ENCODE assay signal across 8 mouse cellular contexts in genomic region chr15:96710352-96711114, GRCm38 (mm10). TPM values are rescaled to one million over a fixed set of nuclear protein-coding genes. Genes with fewer than 3 reads are reported as not detected.
A peak's percentile ranks its signal among the peaks of the same experiment; 100 is the strongest.
DNase-seq lines count a peak whose midpoint lies in the region; ATAC-seq lines count a peak whose summit lies in the region.

No protein-coding gene starts in this region.

- WGBS in neural tube, embryonic 11.5 days: 39% methylated on average over 15 of the region's 15 CpGs
- WGBS in embryonic facial prominence, embryonic 13.5 days: 17% methylated on average over 15 of the region's 15 CpGs
- 26% methylated on average over 15 of the region's 15 CpGs for WGBS in kidney, embryonic 15.5 days
- WGBS in neural tube, embryonic 12.5 days: 43% methylated on average over 15 of the region's 15 CpGs

- H3K27ac ChIP-seq in neural tube, embryonic 11.5 days (ENCODE audit: low read depth, low read length): peak overlapping the region; percentile 93
- H3K27ac ChIP-seq in embryonic facial prominence, embryonic 13.5 days: peak overlapping the region; percentile 99
- H3K27ac ChIP-seq in kidney, embryonic 15.5 days: peak overlapping the region; percentile 99
- H3K27ac ChIP-seq in neural tube, embryonic 12.5 days: no peak overlapping the region

- H3K36me3 ChIP-seq in neural tube, embryonic 11.5 days (ENCODE audit: control insufficient read depth, insufficient read depth, low read length): no peaks in the 10 kb centered on the region
- no peaks in the 10 kb centered on the region for H3K36me3 ChIP-seq in embryonic facial prominence, embryonic 13.5 days
- H3K36me3 ChIP-seq in kidney, embryonic 15.5 days: no peaks in the 10 kb centered on the region
- no peaks in the 10 kb centered on the region for H3K36me3 ChIP-seq in neural tube, embryonic 12.5 days

- H3K4me2 ChIP-seq in neural tube, embryonic 11.5 days (ENCODE audit: low read depth): peak overlapping the region; percentile 83
- H3K4me2 ChIP-seq in embryonic facial prominence, embryonic 13.5 days: peak overlapping the region; percentile 76
- peak overlapping the region; percentile 92 for H3K4me2 ChIP-seq in kidney, embryonic 15.5 days
- peak overlapping the region; percentile 75 for H3K4me2 ChIP-seq in neural tube, embryonic 12.5 days (replicated peaks)

- peak overlapping the region; percentile 89 for H3K9ac ChIP-seq in neural tube, embryonic 11.5 days (ENCODE audit: low read length)
- H3K9ac ChIP-seq in embryonic facial prominence, embryonic 13.5 days: peak overlapping the region; percentile 91
- peak overlapping the region; percentile 85 for H3K9ac ChIP-seq in kidney, embryonic 15.5 days
- peak overlapping the region; percentile 70 for H3K9ac ChIP-seq in neural tube, embryonic 12.5 days

- no peaks in the 10 kb centered on the region for H3K27me3 ChIP-seq in neural tube, embryonic 11.5 days (ENCODE audit: control insufficient read depth, insufficient read depth, low read length)
- no peaks in the 10 kb centered on the region for H3K27me3 ChIP-seq in embryonic facial prominence, embryonic 13.5 days
- H3K27me3 ChIP-seq in kidney, embryonic 15.5 days: no peaks in the 10 kb centered on the region
- H3K27me3 ChIP-seq in neural tube, embryonic 12.5 days (replicated peaks): no peaks in the 10 kb centered on the region

- H3K4me1 ChIP-seq in neural tube, embryonic 11.5 days (ENCODE audit: control insufficient read depth, insufficient read depth, low read length): peaks cover 7% of the 10 kb centered on the region; the same call in 1 of the 2 replicates
- peaks cover 10% of the 10 kb centered on the region for H3K4me1 ChIP-seq in embryonic facial prominence, embryonic 13.5 days
- H3K4me1 ChIP-seq in kidney, embryonic 15.5 days: peaks cover 22% of the 10 kb centered on the region
- peaks cover 4% of the 10 kb centered on the region; the same call in 1 of the 2 replicates for H3K4me1 ChIP-seq in neural tube, embryonic 12.5 days

- no peaks in the 10 kb centered on the region for H3K9me3 ChIP-seq in neural tube, embryonic 11.5 days (ENCODE audit: control insufficient read depth, low read length)
- H3K9me3 ChIP-seq in embryonic facial prominence, embryonic 13.5 days: no peaks in the 10 kb centered on the region
- no peaks in the 10 kb centered on the region for H3K9me3 ChIP-seq in kidney, embryonic 15.5 days (replicated peaks)
- no peaks in the 10 kb centered on the region for H3K9me3 ChIP-seq in neural tube, embryonic 12.5 days

- ATAC-seq in neural tube, embryonic 11.5 days (ENCODE audit: insufficient read depth, low FRiP score, low TSS enrichment): no peak
- no peak for ATAC-seq in embryonic facial prominence, embryonic 13.5 days (ENCODE audit: insufficient number of reproducible peaks, insufficient read depth, low FRiP score, low TSS enrichment, low read depth)
- ATAC-seq in kidney, embryonic 15.5 days (replicated peaks; ENCODE audit: low FRiP score): no peak
- no peak for ATAC-seq in neural tube, embryonic 12.5 days (ENCODE audit: low FRiP score, low read depth)
- ATAC-seq in activated CD4-positive, CD25-positive, alpha-beta regulatory T cell, adult 4 months: no peak

- H3K4me3 ChIP-seq in neural tube, embryonic 11.5 days (ENCODE audit: low read depth, low read length): peak overlapping the region; percentile 54
- H3K4me3 ChIP-seq in embryonic facial prominence, embryonic 13.5 days: peak overlapping the region; percentile 57
- peak overlapping the region; percentile 60 for H3K4me3 ChIP-seq in kidney, embryonic 15.5 days (replicated peaks)
- peak overlapping the region; percentile 53 for H3K4me3 ChIP-seq in neural tube, embryonic 12.5 days

- DNase-seq in neural tube, embryonic 11.5 days (ENCODE audit: low spot score): peak; percentile 9
- no peak for DNase-seq in neural tube, embryonic 10.5 days (ENCODE audit: extremely low spot score, low spot score)
- DNase-seq in spleen, adult 12 weeks (ENCODE audit: low spot score): no peak
- DNase-seq in cerebellum, adult 11-12 months: no peak

RNA-seq across cellular contexts. Expression of gene Slc38a2, which starts 11.0 kb away (rescaled TPM):
- 217 and 219 TPM in 2 replicates for polyA plus RNA-seq in neural tube, embryonic 11.5 days (2014; fragmentation: Nextera tagmentation; extraction: Ambion mirVana)
- polyA plus RNA-seq in embryonic facial prominence, embryonic 13.5 days (2015; fragmentation: Nextera tagmentation; extraction: Ambion mirVana): 125 and 136 TPM in 2 replicates
- 134 and 138 TPM in 2 replicates for polyA plus RNA-seq in kidney, embryonic 15.5 days (2015; fragmentation: Nextera tagmentation; extraction: Ambion mirVana)
- 163 and 176 TPM in 2 replicates for polyA plus RNA-seq in neural tube, embryonic 12.5 days (2016; fragmentation: Nextera tagmentation; extraction: Ambion mirVana)
- 10 to 100 TPM; 36.1 to 47.0 TPM for polyA plus RNA-seq in activated CD4-positive, CD25-positive, alpha-beta regulatory T cell, adult 4 months (2017; shearing (Covaris generic))
